Mouse (Mus musculus): ENCODE data around the gene Frmd8. TPM values are rescaled to one million over a fixed set of nuclear protein-coding genes. Genes with fewer than 3 reads are reported as not detected.
"Not testable (repeated sequence)": the region's sequence is repeated elsewhere in the genome, so short reads cannot be mapped to it uniquely, and the experiment has no call there.

Frmd8 gene
- polyA plus RNA-seq, 1 experiment from 2014 or later: 14.7 TPM

- Histone ChIP-seq H3K4me3 (ENCODE audit: low read depth, low read length) (no peak overlapping the region), H3K27me3 (ENCODE audit: control insufficient read depth, insufficient read depth, low read depth, low read length) (no peaks in the 10 kb centered on the region), H3K4me2 (ENCODE audit: low read length) (no peak overlapping the region), H3K4me1 (ENCODE audit: control insufficient read depth, insufficient read depth, low read length) (peaks cover 15% of the 10 kb centered on the region; the same call in 1 of the 2 replicates), H3K9ac (ENCODE audit: low read depth, low read length) (no peak overlapping the region), H3K9me3 (replicated peaks; ENCODE audit: control insufficient read depth, low read length, poor library complexity, severe bottlenecking) (no peaks in the 10 kb centered on the region), H3K36me3 (ENCODE audit: control insufficient read depth, insufficient read depth, low read length) (no peaks in the 10 kb centered on the region), H3K27ac (ENCODE audit: low read length) (no peak overlapping the region)
- ATAC-seq: no peak
- 77% methylated on average over 6 of the region's 6 CpGs for WGBS
Observed at GRCm38 (mm10) chr19:5818590-5818977, 56.5 kb downstream of the Frmd8 start.

DNA sequence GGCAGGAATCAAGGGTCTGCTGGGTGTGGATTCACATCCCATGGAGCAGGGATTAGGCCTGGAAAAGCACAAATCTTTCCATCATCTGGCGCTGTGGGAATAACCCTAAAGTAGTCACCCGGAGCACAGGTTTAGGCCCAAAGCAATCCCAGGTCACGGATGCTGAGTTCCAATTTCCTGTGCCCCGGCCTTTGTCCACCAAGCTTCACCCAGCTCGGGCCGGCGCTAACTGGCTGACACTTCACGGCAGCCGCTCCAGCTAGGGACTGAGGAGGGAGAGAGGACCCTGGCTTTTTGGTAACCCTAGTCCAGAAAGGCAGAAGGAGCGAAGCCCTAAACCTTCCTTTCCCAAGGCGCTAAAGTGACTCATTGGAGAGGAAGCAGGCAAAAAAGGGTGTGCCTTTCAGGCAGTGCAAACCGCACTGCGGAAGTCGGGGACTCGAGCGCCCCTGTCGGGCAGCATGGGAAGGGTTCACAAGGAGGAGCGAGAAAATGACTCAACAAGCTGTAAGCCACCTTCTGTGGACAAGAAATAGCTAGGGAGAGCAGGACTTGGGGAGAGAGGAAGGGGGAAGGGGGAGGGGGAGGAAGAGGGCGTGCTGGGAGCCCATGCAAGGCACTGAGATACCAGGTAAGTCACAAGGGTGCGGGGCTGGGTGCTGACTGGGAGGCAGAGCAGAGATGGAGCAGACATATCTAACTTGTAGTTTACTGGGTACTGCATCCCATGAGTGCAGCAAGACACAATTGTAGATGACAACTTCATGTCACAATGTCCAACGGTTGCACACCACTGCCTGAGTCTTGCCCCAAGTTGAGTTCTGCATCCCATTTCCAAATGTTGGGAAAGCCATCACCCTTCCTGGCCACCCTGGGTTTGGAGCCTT is 57.1 kb downstream of the Frmd8 start:
- peak overlapping the region; percentile 57 for H3K4me2 ChIP-seq (ENCODE audit: low read length)
- no peaks in the 10 kb centered on the region for H3K36me3 ChIP-seq (ENCODE audit: control insufficient read depth, insufficient read depth, low read length)
- H3K4me1 ChIP-seq (ENCODE audit: control insufficient read depth, insufficient read depth, low read length): peaks cover 10% of the 10 kb centered on the region; the same call in 1 of the 2 replicates
- peak; percentile 66 for ATAC-seq
- H3K27ac ChIP-seq (ENCODE audit: low read length): peak overlapping the region; percentile 84
- WGBS: 20% methylated on average over 21 of the region's 21 CpGs
- peak overlapping the region; percentile 19; the same call in 1 of the 2 replicates for H3K4me3 ChIP-seq (ENCODE audit: low read depth, low read length)
- no peaks in the 10 kb centered on the region for H3K27me3 ChIP-seq (ENCODE audit: control insufficient read depth, insufficient read depth, low read depth, low read length)
- no peaks in the 10 kb centered on the region for H3K9me3 ChIP-seq (replicated peaks; ENCODE audit: control insufficient read depth, low read length, poor library complexity, severe bottlenecking)
- peak overlapping the region; percentile 67 for H3K9ac ChIP-seq (ENCODE audit: low read depth, low read length)

- 68% methylated on average over 4 of the region's 4 CpGs for WGBS
- no peak overlapping the region for H3K9ac ChIP-seq (ENCODE audit: low read depth, low read length)
- H3K4me2 ChIP-seq (ENCODE audit: low read length): no peak overlapping the region
- no peak overlapping the region for H3K27ac ChIP-seq (ENCODE audit: low read length)
- no peak for ATAC-seq
- no peaks in the 10 kb centered on the region for H3K36me3 ChIP-seq (ENCODE audit: control insufficient read depth, insufficient read depth, low read length)
- H3K9me3 ChIP-seq (replicated peaks; ENCODE audit: control insufficient read depth, low read length, poor library complexity, severe bottlenecking): no peaks in the 10 kb centered on the region
- no peak overlapping the region for H3K4me3 ChIP-seq (ENCODE audit: low read depth, low read length)
- H3K27me3 ChIP-seq (ENCODE audit: control insufficient read depth, insufficient read depth, low read depth, low read length): no peaks in the 10 kb centered on the region
- H3K4me1 ChIP-seq (ENCODE audit: control insufficient read depth, insufficient read depth, low read length): peaks cover 23% of the 10 kb centered on the region
Observed at GRCm38 (mm10) chr19:5815928-5816327, 59.1 kb downstream of the Frmd8 start.

DNA sequence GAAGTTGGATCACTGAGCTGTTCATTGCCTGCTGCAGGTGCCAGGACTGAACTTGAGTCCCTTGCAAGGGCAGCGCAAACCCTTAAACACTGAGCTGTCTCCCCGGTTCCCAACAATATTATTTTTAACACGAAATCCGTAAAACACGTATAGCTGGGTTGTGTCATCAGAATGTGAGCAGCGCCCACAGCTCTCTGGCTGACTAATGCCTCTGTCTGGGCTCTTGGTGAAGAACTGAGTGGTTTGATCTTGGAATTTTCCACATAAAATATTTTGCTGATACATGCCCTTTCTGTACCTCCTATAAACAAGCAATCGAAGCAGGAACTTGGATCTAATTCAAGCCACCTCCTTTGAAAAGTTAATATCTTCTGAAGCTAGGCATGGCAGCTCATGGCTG is 60.1 kb downstream of the Frmd8 start:
- Histone ChIP-seq H3K27me3 (ENCODE audit: control insufficient read depth, insufficient read depth, low read depth, low read length) (no peaks in the 10 kb centered on the region), H3K9ac (ENCODE audit: low read depth, low read length) (no peak overlapping the region), H3K4me3 (ENCODE audit: low read depth, low read length) (no peak overlapping the region), H3K4me1 (ENCODE audit: control insufficient read depth, insufficient read depth, low read length) (peaks cover 31% of the 10 kb centered on the region), H3K9me3 (replicated peaks; ENCODE audit: control insufficient read depth, low read length, poor library complexity, severe bottlenecking) (no peaks in the 10 kb centered on the region), H3K27ac (ENCODE audit: low read length) (no peak overlapping the region; the same call in 1 of the 2 replicates), H3K36me3 (ENCODE audit: control insufficient read depth, insufficient read depth, low read length) (no peaks in the 10 kb centered on the region), H3K4me2 (ENCODE audit: low read length) (no peak overlapping the region)
- WGBS: 89% methylated on average over 7 of the region's 7 CpGs
- no peak for ATAC-seq

DNA sequence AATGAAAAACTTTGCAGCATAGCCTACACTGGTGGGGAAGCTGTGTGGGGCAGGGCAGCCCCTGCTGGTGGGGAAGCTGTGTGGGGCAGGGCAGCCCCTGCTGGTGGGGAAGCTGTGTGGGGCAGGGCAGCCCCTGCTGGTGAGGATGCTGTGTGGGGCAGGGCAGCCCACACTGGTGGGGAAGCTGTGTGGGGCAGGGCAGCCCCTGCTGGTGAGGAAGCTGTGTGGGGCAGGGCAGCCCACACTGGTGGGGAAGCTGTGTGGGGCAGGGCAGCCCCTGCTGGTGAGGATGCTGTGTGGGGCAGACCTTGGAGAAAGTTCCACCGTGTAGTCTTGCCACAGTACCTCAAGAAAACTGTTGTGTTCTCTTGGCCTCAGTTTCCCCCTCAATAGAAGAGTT is 61.0 kb downstream of the Frmd8 start:
- H3K36me3 ChIP-seq (ENCODE audit: control insufficient read depth, insufficient read depth, low read length); H3K27ac ChIP-seq (ENCODE audit: low read length); H3K9ac ChIP-seq (ENCODE audit: low read depth, low read length); H3K27me3 ChIP-seq (ENCODE audit: control insufficient read depth, insufficient read depth, low read depth, low read length); H3K4me3 ChIP-seq (ENCODE audit: low read depth, low read length); ATAC-seq; H3K9me3 ChIP-seq (replicated peaks; ENCODE audit: control insufficient read depth, low read length, poor library complexity, severe bottlenecking); H3K4me2 ChIP-seq (ENCODE audit: low read length): not testable (repeated sequence)
- H3K4me1 ChIP-seq (ENCODE audit: control insufficient read depth, insufficient read depth, low read length): peaks cover 36% of the 10 kb centered on the region
- WGBS: 33% methylated on average over 1 of the region's 1 CpGs

GRCm38 (mm10) chr19:5813567-5813966 is 61.5 kb downstream of the Frmd8 start:
- Histone ChIP-seq H3K36me3 (ENCODE audit: control insufficient read depth, insufficient read depth, low read length) (no peaks in the 10 kb centered on the region), H3K27me3 (ENCODE audit: control insufficient read depth, insufficient read depth, low read depth, low read length) (no peaks in the 10 kb centered on the region), H3K9ac (ENCODE audit: low read depth, low read length) (no peak overlapping the region), H3K27ac (ENCODE audit: low read length) (peak overlapping the region; percentile 95), H3K4me1 (ENCODE audit: control insufficient read depth, insufficient read depth, low read length) (peaks cover 36% of the 10 kb centered on the region), H3K9me3 (replicated peaks; ENCODE audit: control insufficient read depth, low read length, poor library complexity, severe bottlenecking) (no peaks in the 10 kb centered on the region), H3K4me3 (ENCODE audit: low read depth, low read length) (no peak overlapping the region), H3K4me2 (ENCODE audit: low read length) (no peak overlapping the region)
- 97% methylated on average over 3 of the region's 3 CpGs for WGBS
- no peak for ATAC-seq

- Histone ChIP-seq H3K4me3 (ENCODE audit: low read depth, low read length) (no peak overlapping the region), H3K27ac (ENCODE audit: low read length) (peak overlapping the region; percentile 95), H3K9ac (ENCODE audit: low read depth, low read length) (no peak overlapping the region), H3K4me2 (ENCODE audit: low read length) (peak overlapping the region; percentile 13; the same call in 1 of the 2 replicates), H3K36me3 (ENCODE audit: control insufficient read depth, insufficient read depth, low read length) (no peaks in the 10 kb centered on the region), H3K4me1 (ENCODE audit: control insufficient read depth, insufficient read depth, low read length) (peaks cover 31% of the 10 kb centered on the region), H3K27me3 (ENCODE audit: control insufficient read depth, insufficient read depth, low read depth, low read length) (no peaks in the 10 kb centered on the region), H3K9me3 (replicated peaks; ENCODE audit: control insufficient read depth, low read length, poor library complexity, severe bottlenecking) (no peaks in the 10 kb centered on the region)
- ATAC-seq: peak; percentile 96
- WGBS: 38% methylated on average over 7 of the region's 7 CpGs
Observed at GRCm38 (mm10) chr19:5811771-5812504, 63.1 kb downstream of the Frmd8 start.

DNA sequence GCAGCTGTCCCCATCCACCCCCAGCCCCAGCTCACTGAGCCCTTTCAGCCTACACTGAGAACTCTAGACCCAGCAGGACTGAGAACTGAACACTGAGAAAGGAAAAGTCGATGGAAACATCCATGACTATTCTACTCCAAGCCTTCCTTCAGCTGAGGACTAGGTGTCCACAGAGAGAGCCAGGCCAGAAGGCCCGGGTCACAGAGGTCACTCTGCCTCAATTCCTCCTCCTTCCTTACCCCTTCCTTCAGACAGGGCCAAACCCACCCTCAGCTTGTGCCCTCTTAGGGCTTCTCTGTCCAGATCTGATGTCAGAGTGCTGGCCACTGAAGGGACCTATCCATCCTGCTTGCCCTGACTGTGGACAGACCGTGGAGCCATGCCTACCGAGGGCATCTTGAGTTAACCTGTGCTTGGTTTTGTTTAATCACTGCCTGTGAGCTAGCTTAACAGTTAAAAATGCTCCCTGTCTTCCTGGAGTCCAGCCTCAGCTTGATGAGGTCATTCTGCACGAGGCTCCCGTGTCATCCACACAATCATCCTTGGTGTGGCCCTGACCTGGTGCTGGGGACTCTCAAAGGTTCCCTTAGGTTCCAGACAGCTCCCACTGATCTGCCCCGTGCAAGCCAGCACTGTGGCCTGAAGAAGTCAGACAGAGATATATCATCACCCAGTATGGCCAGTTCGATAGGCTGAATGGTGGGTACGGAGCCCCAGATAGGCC is 64.1 kb downstream of the Frmd8 start:
- peak overlapping the region; percentile 95 for H3K27ac ChIP-seq (ENCODE audit: low read length)
- no peak for ATAC-seq
- no peaks in the 10 kb centered on the region for H3K27me3 ChIP-seq (ENCODE audit: control insufficient read depth, insufficient read depth, low read depth, low read length)
- peak overlapping the region; percentile 22; the same call in 1 of the 2 replicates for H3K9ac ChIP-seq (ENCODE audit: low read depth, low read length)
- no peaks in the 10 kb centered on the region for H3K36me3 ChIP-seq (ENCODE audit: control insufficient read depth, insufficient read depth, low read length)
- WGBS: 76% methylated on average over 9 of the region's 9 CpGs
- H3K9me3 ChIP-seq (replicated peaks; ENCODE audit: control insufficient read depth, low read length, poor library complexity, severe bottlenecking): no peaks in the 10 kb centered on the region
- H3K4me2 ChIP-seq (ENCODE audit: low read length): no peak overlapping the region
- H3K4me3 ChIP-seq (ENCODE audit: low read depth, low read length): no peak overlapping the region
- peaks cover 40% of the 10 kb centered on the region for H3K4me1 ChIP-seq (ENCODE audit: control insufficient read depth, insufficient read depth, low read length)

Data from midbrain, embryonic 16.5 days (tissue).